Mouse (Mus musculus): ENCODE results near the gene Npm1. TPM values are rescaled to one million over a fixed set of nuclear protein-coding genes. Genes with fewer than 3 reads are reported as not detected.

The Npm1 gene
- polyA plus RNA-seq, 1 experiment from 2014 or later, result 1,018 TPM

GRCm38 (mm10) chr11:33170489-33170888, 7.5 kb upstream of the Npm1 start:
- DNase-seq (ENCODE audit: low spot score) (no peak), ATAC-seq (ENCODE audit: low read depth) (no peak)
- WGBS, result 14% methylated on average over 9 of the region's 9 CpGs
- Histone ChIP-seq H3K9me3 (ENCODE audit: control insufficient read depth, low read length) (no peaks in the 10 kb centered on the region), H3K9ac (ENCODE audit: low read depth, low read length) (no peak overlapping the region), H3K4me2 (ENCODE audit: low read depth, low read length) (no peak overlapping the region), H3K4me3 (ENCODE audit: low read depth, low read length) (no peak overlapping the region), H3K27me3 (replicated peaks; ENCODE audit: control insufficient read depth, insufficient read depth, low read length) (peaks cover 2% of the 10 kb centered on the region; the same call in 1 of the 2 replicates), H3K27ac (replicated peaks; ENCODE audit: low read depth, low read length) (no peak overlapping the region), H3K4me1 (ENCODE audit: control insufficient read depth, insufficient read depth, low read length) (no peaks in the 10 kb centered on the region), H3K36me3 (ENCODE audit: control insufficient read depth, insufficient read depth, low read length) (no peaks in the 10 kb centered on the region)

- peak; percentile 77 for DNase-seq (ENCODE audit: low spot score)
- H3K4me3 ChIP-seq (ENCODE audit: low read depth, low read length), result peak overlapping the region; percentile 96
- H3K9ac ChIP-seq (ENCODE audit: low read depth, low read length), result peak overlapping the region; percentile 97
- H3K4me1 ChIP-seq (ENCODE audit: control insufficient read depth, insufficient read depth, low read length), result peaks cover 17% of the 10 kb centered on the region; the same call in 1 of the 2 replicates
- H3K27me3 ChIP-seq (replicated peaks; ENCODE audit: control insufficient read depth, insufficient read depth, low read length), result no peaks in the 10 kb centered on the region
- 4% methylated on average over 35 of the region's 53 CpGs for WGBS
- ATAC-seq (ENCODE audit: low read depth), result peak; percentile 56
- peak overlapping the region; percentile 94 for H3K4me2 ChIP-seq (ENCODE audit: low read depth, low read length)
- peak overlapping the region; percentile 77 for H3K27ac ChIP-seq (replicated peaks; ENCODE audit: low read depth, low read length)
- H3K9me3 ChIP-seq (ENCODE audit: control insufficient read depth, low read length), result no peaks in the 10 kb centered on the region
- H3K36me3 ChIP-seq (ENCODE audit: control insufficient read depth, insufficient read depth, low read length), result peaks cover 43% of the 10 kb centered on the region
Observed at GRCm38 (mm10) chr11:33162211-33162997, 602 bp downstream of the Npm1 start.

- peaks cover 66% of the 10 kb centered on the region for H3K36me3 ChIP-seq (ENCODE audit: control insufficient read depth, insufficient read depth, low read length)
- no peak overlapping the region for H3K4me2 ChIP-seq (ENCODE audit: low read depth, low read length)
- no peaks in the 10 kb centered on the region for H3K27me3 ChIP-seq (replicated peaks; ENCODE audit: control insufficient read depth, insufficient read depth, low read length)
- no peak overlapping the region for H3K27ac ChIP-seq (replicated peaks; ENCODE audit: low read depth, low read length)
- DNase-seq (ENCODE audit: low spot score) (no peak), ATAC-seq (ENCODE audit: low read depth) (no peak)
- H3K9me3 ChIP-seq (ENCODE audit: control insufficient read depth, low read length), result no peaks in the 10 kb centered on the region
- WGBS, result 85% methylated on average over 3 of the region's 3 CpGs
- no peak overlapping the region for H3K9ac ChIP-seq (ENCODE audit: low read depth, low read length)
- peaks cover 17% of the 10 kb centered on the region; the same call in 1 of the 2 replicates for H3K4me1 ChIP-seq (ENCODE audit: control insufficient read depth, insufficient read depth, low read length)
- H3K4me3 ChIP-seq (ENCODE audit: low read depth, low read length), result no peak overlapping the region
Observed at GRCm38 (mm10) chr11:33159741-33160140, 3.3 kb downstream of the Npm1 start.

- Histone ChIP-seq H3K9ac (ENCODE audit: low read depth, low read length) (no peak overlapping the region), H3K4me2 (ENCODE audit: low read depth, low read length) (no peak overlapping the region), H3K36me3 (ENCODE audit: control insufficient read depth, insufficient read depth, low read length) (peaks cover 86% of the 10 kb centered on the region), H3K4me3 (ENCODE audit: low read depth, low read length) (no peak overlapping the region), H3K9me3 (ENCODE audit: control insufficient read depth, low read length) (no peaks in the 10 kb centered on the region), H3K27me3 (replicated peaks; ENCODE audit: control insufficient read depth, insufficient read depth, low read length) (no peaks in the 10 kb centered on the region), H3K4me1 (ENCODE audit: control insufficient read depth, insufficient read depth, low read length) (peaks cover 13% of the 10 kb centered on the region; the same call in 1 of the 2 replicates), H3K27ac (replicated peaks; ENCODE audit: low read depth, low read length) (no peak overlapping the region)
- DNase-seq (ENCODE audit: low spot score) (no peak), ATAC-seq (ENCODE audit: low read depth) (no peak)
- 83% methylated on average over 2 of the region's 2 CpGs for WGBS
Observed at GRCm38 (mm10) chr11:33157453-33158196, 5.4 kb downstream of the Npm1 start.

- 85% methylated on average over 4 of the region's 4 CpGs for WGBS
Observed at GRCm38 (mm10) chr11:33156436-33157015, 6.5 kb downstream of the Npm1 start.

GRCm38 (mm10) chr11:33154459-33154858, 8.5 kb downstream of the Npm1 start:
- no peaks in the 10 kb centered on the region for H3K9me3 ChIP-seq (ENCODE audit: control insufficient read depth, low read length)
- ATAC-seq (ENCODE audit: low read depth) (no peak), DNase-seq (ENCODE audit: low spot score) (no peak)
- H3K27ac ChIP-seq (replicated peaks; ENCODE audit: low read depth, low read length), result no peak overlapping the region
- peaks cover under 1% of the 10 kb centered on the region; the same call in 1 of the 2 replicates for H3K4me1 ChIP-seq (ENCODE audit: control insufficient read depth, insufficient read depth, low read length)
- H3K27me3 ChIP-seq (replicated peaks; ENCODE audit: control insufficient read depth, insufficient read depth, low read length), result no peaks in the 10 kb centered on the region
- no peak overlapping the region for H3K4me2 ChIP-seq (ENCODE audit: low read depth, low read length)
- 83% methylated on average over 3 of the region's 3 CpGs for WGBS
- no peak overlapping the region for H3K9ac ChIP-seq (ENCODE audit: low read depth, low read length)
- H3K36me3 ChIP-seq (ENCODE audit: control insufficient read depth, insufficient read depth, low read length), result peaks cover 94% of the 10 kb centered on the region
- H3K4me3 ChIP-seq (ENCODE audit: low read depth, low read length), result no peak overlapping the region

More at GRCm38 (mm10) chr11:33156436-33157015, 6.5 kb downstream of the Npm1 start:
- Histone ChIP-seq H3K4me2 (ENCODE audit: low read depth, low read length) (no peak overlapping the region), H3K9me3 (ENCODE audit: control insufficient read depth, low read length) (no peaks in the 10 kb centered on the region), H3K27me3 (replicated peaks; ENCODE audit: control insufficient read depth, insufficient read depth, low read length) (no peaks in the 10 kb centered on the region), H3K36me3 (ENCODE audit: control insufficient read depth, insufficient read depth, low read length) (peaks cover 94% of the 10 kb centered on the region), H3K9ac (ENCODE audit: low read depth, low read length) (no peak overlapping the region), H3K4me3 (ENCODE audit: low read depth, low read length) (no peak overlapping the region), H3K4me1 (ENCODE audit: control insufficient read depth, insufficient read depth, low read length) (peaks cover 13% of the 10 kb centered on the region; the same call in 1 of the 2 replicates), H3K27ac (replicated peaks; ENCODE audit: low read depth, low read length) (no peak overlapping the region)
- DNase-seq (ENCODE audit: low spot score), result no peak
- no peak for ATAC-seq (ENCODE audit: low read depth)

GRCm38 (mm10) chr11:33152997-33153396, 10.0 kb downstream of the Npm1 start:
- Histone ChIP-seq H3K36me3 (ENCODE audit: control insufficient read depth, insufficient read depth, low read length) (peaks cover 83% of the 10 kb centered on the region), H3K9me3 (ENCODE audit: control insufficient read depth, low read length) (no peaks in the 10 kb centered on the region)
- WGBS, result 88% methylated on average over 1 of the region's 1 CpGs

GRCm38 (mm10) chr11:33151780-33152145, 11.2 kb downstream of the Npm1 start:
- 73% methylated on average over 4 of the region's 4 CpGs for WGBS
- no peaks in the 10 kb centered on the region for H3K9me3 ChIP-seq (ENCODE audit: control insufficient read depth, low read length)
- peaks cover 72% of the 10 kb centered on the region for H3K36me3 ChIP-seq (ENCODE audit: control insufficient read depth, insufficient read depth, low read length)
- H3K9ac ChIP-seq (ENCODE audit: low read depth, low read length), result no peak overlapping the region
- DNase-seq (ENCODE audit: low spot score), result no peak
- no peak overlapping the region for H3K4me2 ChIP-seq (ENCODE audit: low read depth, low read length)
- H3K27me3 ChIP-seq (replicated peaks; ENCODE audit: control insufficient read depth, insufficient read depth, low read length), result no peaks in the 10 kb centered on the region; the same call in 1 of the 2 replicates
- H3K4me1 ChIP-seq (ENCODE audit: control insufficient read depth, insufficient read depth, low read length), result peaks cover 8% of the 10 kb centered on the region
- H3K4me3 ChIP-seq (ENCODE audit: low read depth, low read length), result no peak overlapping the region
- H3K27ac ChIP-seq (replicated peaks; ENCODE audit: low read depth, low read length), result no peak overlapping the region
- ATAC-seq (ENCODE audit: low read depth), result no peak

More at GRCm38 (mm10) chr11:33152997-33153396, 10.0 kb downstream of the Npm1 start:
- H3K4me3 ChIP-seq (ENCODE audit: low read depth, low read length), result no peak overlapping the region
- no peak overlapping the region for H3K27ac ChIP-seq (replicated peaks; ENCODE audit: low read depth, low read length)
- H3K27me3 ChIP-seq (replicated peaks; ENCODE audit: control insufficient read depth, insufficient read depth, low read length), result no peaks in the 10 kb centered on the region
- ATAC-seq (ENCODE audit: low read depth) (no peak), DNase-seq (ENCODE audit: low spot score) (no peak)
- H3K4me2 ChIP-seq (ENCODE audit: low read depth, low read length), result no peak overlapping the region
- peaks cover 3% of the 10 kb centered on the region for H3K4me1 ChIP-seq (ENCODE audit: control insufficient read depth, insufficient read depth, low read length)
- no peak overlapping the region for H3K9ac ChIP-seq (ENCODE audit: low read depth, low read length)

Data from embryonic facial prominence, embryonic 14.5 days (tissue).